Mouse (Mus musculus) midbrain, postnatal 0 days (tissue): ENCODE results near the gene Carhsp1. TPM values are rescaled to one million over a fixed set of nuclear protein-coding genes. Genes with fewer than 3 reads are reported as not detected.

ENCODE experiments used
- ATAC-seq: fragments of 200-750 bp; cut with Nextera tagmentation; 2 replicates; pipeline ENCODE4 v1.8.0; 2017; ENCODE audit warnings: moderate number of reproducible peaks, mild to moderate bottlenecking, moderate TSS enrichment, moderate library complexity; ENCODE audit not compliant: low FRiP score
- DNase-seq: peaks from one replicate; pipeline ENCODE4 v3.0.0-alpha.2; 2015; ENCODE audit warnings: low spot score
- H3K27ac ChIP-seq: fragments of 300-500 bp; sonication (generic); 2 replicates; pipeline ENCODE4 v1.5.1; 2014; ENCODE audit warnings: low read depth, mild to moderate bottlenecking, low read length, mixed read lengths
- H3K27me3 ChIP-seq: fragments of 300-500 bp; sonication (generic); 2 replicates; pipeline ENCODE4 v1.6.1; 2014; ENCODE audit warnings: low read length, control low read depth, mixed read lengths; ENCODE audit not compliant: insufficient read depth
- H3K36me3 ChIP-seq: fragments of 300-500 bp; sonication (generic); 2 replicates; pipeline ENCODE4 v1.6.1; 2014; ENCODE audit warnings: low read length, control low read depth, mixed read lengths; ENCODE audit not compliant: insufficient read depth
- H3K4me1 ChIP-seq: fragments of 300-500 bp; sonication (generic); 2 replicates; pipeline ENCODE4 v1.6.1; 2014; ENCODE audit warnings: mild to moderate bottlenecking, control low read depth, antibody characterized with exemption, low read length, mixed read lengths; ENCODE audit not compliant: insufficient read depth
- H3K4me2 ChIP-seq: fragments of 300-500 bp; sonication (generic); 2 replicates; pipeline ENCODE4 v1.6.1; 2014; ENCODE audit warnings: low read depth, mild to moderate bottlenecking, low read length, mixed read lengths; ENCODE audit not compliant: poor library complexity, severe bottlenecking
- H3K4me3 ChIP-seq: fragments of 300-500 bp; sonication (generic); 2 replicates; pipeline ENCODE4 v1.5.1; 2014; ENCODE audit warnings: low read depth, mild to moderate bottlenecking, low read length, moderate library complexity
- H3K9ac ChIP-seq: fragments of 300-500 bp; sonication (generic); replicated peaks from 2 replicates; pipeline ENCODE4 v1.6.1; 2014; ENCODE audit warnings: mild to moderate bottlenecking, low read length, moderate library complexity, mixed read lengths; ENCODE audit not compliant: poor library complexity, severe bottlenecking
- H3K9me3 ChIP-seq: fragments of 300-500 bp; sonication (generic); 2 replicates; pipeline ENCODE4 v1.6.1; 2016; ENCODE audit warnings: low read length, control low read depth
- CTCF ChIP-seq: IDR thresholded peaks from 2 replicates; pipeline ENCODE4 v1.5.1; 2016; ENCODE audit warnings: antibody characterized with exemption, mild to moderate bottlenecking
- WGBS: fragments of 180-500 bp; shearing (Covaris S2); extraction: QIAGEN DNeasy Blood & Tissue Kit; methylation state at CpG from one replicate; pipeline ENCODE4 v1.1.7; 2014; 5-methylcytosine and 5-hydroxymethylcytosine counted together
- microRNA-seq: library from miRNA; unstranded; fragments of <30 nt; microRNA quantifications from one replicate; pipeline ENCODE4, GENCODE M21; 2016; ENCODE audit warnings: borderline number of aligned reads
- polyA plus RNA-seq: library from polyadenylated mRNA; unstranded; fragments of >200 nt; fragmentation: Nextera tagmentation; extraction: Ambion mirVana; gene quantifications from 2 replicates; pipeline ENCODE4 v1.2.1, GENCODE M21; 2015
- total RNA-seq: library from RNA; depleted of rRNA; stranded (reverse); fragments of >200 nt; gene quantifications from 2 replicates; pipeline ENCODE4 v1.2.3, GENCODE M21; 2014; rRNA removed

Carhsp1 gene
- total and polyA plus RNA-seq, 2 experiments from 2014 or later, result 98.5 to 117 TPM

DNA sequence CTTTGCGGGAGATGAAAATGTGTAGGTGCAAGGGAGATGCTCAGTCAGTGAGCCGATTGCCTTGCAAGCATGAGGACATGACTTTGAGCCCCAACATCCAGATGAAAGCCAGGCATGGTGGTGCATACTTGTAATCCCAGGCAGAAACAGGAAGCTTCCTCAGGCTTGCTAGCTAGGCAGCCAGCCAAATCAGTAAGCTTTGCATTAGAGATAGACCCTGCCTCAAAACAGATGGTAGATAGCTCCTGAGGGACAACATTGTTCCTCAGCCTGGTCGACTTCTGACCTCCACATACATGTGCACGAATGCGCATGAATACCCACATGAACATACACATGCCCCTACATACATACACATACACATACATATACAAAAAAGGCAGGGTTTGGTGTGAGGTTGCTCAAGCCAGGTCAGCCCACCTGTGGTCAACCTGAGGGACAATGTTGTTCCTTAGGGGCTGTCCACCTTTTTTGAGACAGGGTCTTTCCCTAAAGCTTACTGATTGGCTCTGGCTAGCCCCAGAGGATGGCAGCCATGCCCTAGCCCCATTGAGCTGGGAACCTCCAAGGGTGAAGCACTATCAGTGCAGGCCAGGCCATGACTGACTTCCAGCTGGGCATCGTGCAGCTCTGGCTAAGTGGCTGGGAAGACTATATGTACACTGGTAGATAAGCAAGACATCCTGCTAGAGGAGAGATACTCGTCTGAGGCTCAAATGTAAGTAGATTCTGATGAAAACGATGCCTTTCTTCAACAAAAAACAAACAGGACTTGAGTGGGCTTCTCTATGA lies 59.5 kb downstream of the Carhsp1 start:
- Histone ChIP-seq H3K4me3 (no peak overlapping the region), H3K9me3 (no peaks in the 10 kb centered on the region), H3K27me3 (no peaks in the 10 kb centered on the region), H3K9ac (no peak overlapping the region), H3K36me3 (peaks cover 29% of the 10 kb centered on the region), H3K4me1 (no peaks in the 10 kb centered on the region), H3K27ac (no peak overlapping the region), H3K4me2 (no peak overlapping the region)
- TF ChIP-seq CTCF, result no peak
- no peak for ATAC-seq
- 89% methylated on average over 8 of the region's 8 CpGs for WGBS
- no peak for DNase-seq

DNA sequence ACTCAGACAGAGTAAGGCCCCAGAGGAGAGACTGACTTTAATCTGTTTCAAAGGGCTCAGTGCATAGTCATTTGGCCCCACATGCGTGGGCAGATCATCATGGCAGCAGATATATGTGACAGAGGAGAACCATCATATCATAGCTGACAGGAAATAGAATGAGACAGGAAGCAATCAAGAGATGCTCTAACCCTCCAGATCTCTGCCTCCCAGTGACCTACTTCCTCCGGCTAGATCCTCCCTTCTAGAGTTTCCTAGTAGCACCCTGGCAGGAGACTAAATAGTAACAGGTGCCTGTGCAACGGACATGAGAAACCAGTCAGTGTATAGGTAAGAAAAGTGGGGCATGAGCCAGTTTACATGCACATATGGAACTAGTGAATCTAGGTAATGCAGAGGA lies 61.6 kb downstream of the Carhsp1 start:
- no peak overlapping the region for H3K4me2 ChIP-seq
- no peak for DNase-seq
- peaks cover 28% of the 10 kb centered on the region for H3K36me3 ChIP-seq
- H3K4me3 ChIP-seq, result no peak overlapping the region
- no peak overlapping the region for H3K9ac ChIP-seq
- H3K9me3 ChIP-seq, result no peaks in the 10 kb centered on the region
- no peak overlapping the region for H3K27ac ChIP-seq
- no peaks in the 10 kb centered on the region for H3K27me3 ChIP-seq
- no peaks in the 10 kb centered on the region for H3K4me1 ChIP-seq
- no peak for ATAC-seq
- TF ChIP-seq CTCF, result no peak
- 88% methylated on average over 3 of the region's 3 CpGs for WGBS

Small RNA genes within 50 kb of the gene (microRNA-seq; reads per million reads assigned to microRNA genes)
- not detected for gene Gm22137

Other genes starting within 250 kb of the Carhsp1 start
- gene Tmem114, start 247.0 kb downstream of the Carhsp1 start, total RNA-seq, result 0.60 and 0.76 TPM in 2 replicates
- 1.4 and 1.6 TPM in 2 replicates for gene Tmem114, start 247.0 kb downstream of the Carhsp1 start, polyA plus RNA-seq
- 37.4 and 61.9 TPM in 2 replicates for gene Mettl22, start 201.4 kb downstream of the Carhsp1 start, total RNA-seq
- gene Mettl22, start 201.4 kb downstream of the Carhsp1 start, polyA plus RNA-seq, result 80.0 and 88.7 TPM in 2 replicates
- 117 and 137 TPM in 2 replicates for gene Abat, start 158.7 kb downstream of the Carhsp1 start, total RNA-seq
- 89.4 and 92.7 TPM in 2 replicates for gene Abat, start 158.7 kb downstream of the Carhsp1 start, polyA plus RNA-seq
- 27.8 and 39.6 TPM in 2 replicates for gene Pmm2, start 34.5 kb downstream of the Carhsp1 start, total RNA-seq
- 24.6 and 24.8 TPM in 2 replicates for gene Pmm2, start 34.5 kb downstream of the Carhsp1 start, polyA plus RNA-seq
- gene Tmem186, start 34.4 kb downstream of the Carhsp1 start, total RNA-seq, result 18.6 and 22.1 TPM in 2 replicates
- 16.1 and 17.6 TPM in 2 replicates for gene Tmem186, start 34.4 kb downstream of the Carhsp1 start, polyA plus RNA-seq
- gene Gm5767, start 8.6 kb upstream of the Carhsp1 start, total RNA-seq, result not detected in 2 replicates
- gene Gm5767, start 8.6 kb upstream of the Carhsp1 start, polyA plus RNA-seq, result not detected in 2 replicates
- gene Usp7, start 120.2 kb upstream of the Carhsp1 start, total RNA-seq, result 116 and 129 TPM in 2 replicates
- gene Usp7, start 120.2 kb upstream of the Carhsp1 start, polyA plus RNA-seq, result 17.0 and 21.8 TPM in 2 replicates
- gene 1810013L24Rik, start 157.9 kb upstream of the Carhsp1 start, total RNA-seq, result 64.0 and 73.2 TPM in 2 replicates
- 12.0 and 13.6 TPM in 2 replicates for gene 1810013L24Rik, start 157.9 kb upstream of the Carhsp1 start, polyA plus RNA-seq